Mouse (Mus musculus): ENCODE measurements around the gene Polk. TPM values are rescaled to one million over a fixed set of nuclear protein-coding genes. Genes with fewer than 3 reads are reported as not detected.
A peak's percentile ranks its signal among the peaks of the same experiment; 100 is the strongest.

The Polk gene
- total and polyA plus RNA-seq, 2 experiments from 2014 or later = 3.9 to 8.0 TPM

DNA sequence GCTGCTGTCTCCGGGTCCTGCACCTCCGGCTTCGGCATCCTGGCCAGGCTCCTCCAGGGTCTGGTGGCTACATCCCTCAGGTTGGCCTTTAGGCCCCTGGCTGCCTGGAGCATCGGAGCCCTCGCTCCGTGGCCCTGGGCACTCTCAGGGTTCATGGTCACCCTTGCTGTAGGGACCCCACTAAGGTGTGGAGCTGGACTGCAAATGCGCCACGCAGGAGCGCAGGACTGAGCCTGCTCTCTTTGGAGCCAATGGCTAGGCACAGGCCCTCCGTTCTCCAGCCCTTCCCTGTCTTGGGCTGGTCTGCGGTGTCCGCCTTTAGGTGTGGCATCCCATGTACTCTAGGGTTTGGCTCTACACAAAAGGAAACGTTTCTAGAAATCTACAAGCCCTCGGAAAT lies 71.4 kb downstream of the Polk start, which contains the start of gene Ankdd1b:
Gene Ankdd1b (minus strand): TSS at position 242 of the 400 bp plus-strand sequence.
- Histone ChIP-seq H3K4me1 (ENCODE audit: insufficient read depth) (no peaks in the 10 kb centered on the region), H3K9ac (no peak within 1 kb of the TSS), H3K27ac (ENCODE audit: low read depth, low read length) (no peak within 1 kb of the TSS), H3K4me2 (ENCODE audit: low read depth) (no peak within 1 kb of the TSS), H3K4me3 (ENCODE audit: low read depth, low read length) (no peak within 1 kb of the TSS), H3K9me3 (ENCODE audit: low read length) (no peaks in the 10 kb centered on the region), H3K36me3 (ENCODE audit: insufficient read depth) (no peaks in the 10 kb centered on the region), H3K27me3 (ENCODE audit: insufficient read depth, low read length) (no peaks in the 10 kb centered on the region)
- 94% methylated on average over 14 of the region's 14 CpGs for WGBS
- TF ChIP-seq CTCF (IDR thresholded peaks at IDR 0.05; ENCODE audit: low read depth) = no peak
- no peak for DNase-seq
- no peak for ATAC-seq

DNA sequence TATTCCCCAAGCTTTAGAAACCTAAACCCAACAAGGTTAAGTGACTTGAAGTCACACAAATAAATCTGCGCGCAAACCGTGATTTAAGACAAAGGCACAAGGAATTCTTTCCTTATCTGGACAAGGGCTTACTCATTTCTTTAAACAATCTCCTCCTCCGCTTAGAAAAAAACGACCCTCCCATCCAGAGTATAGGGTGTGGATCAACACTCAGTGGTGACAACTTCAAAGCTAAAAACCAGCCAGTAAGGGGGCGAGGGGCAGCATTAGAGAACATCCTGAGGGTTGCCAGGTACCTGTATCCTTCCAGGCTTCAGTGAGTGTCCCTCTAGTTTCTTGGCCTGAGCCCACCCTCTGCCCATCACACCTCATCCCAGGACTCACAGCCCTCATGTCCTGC lies 71.8 kb downstream of the Polk start:
- WGBS = 90% methylated on average over 6 of the region's 6 CpGs
- H3K27ac ChIP-seq (ENCODE audit: low read depth, low read length) = no peak overlapping the region
- H3K4me3 ChIP-seq (ENCODE audit: low read depth, low read length) = no peak overlapping the region
- no peaks in the 10 kb centered on the region for H3K9me3 ChIP-seq (ENCODE audit: low read length)
- H3K27me3 ChIP-seq (ENCODE audit: insufficient read depth, low read length) = no peaks in the 10 kb centered on the region
- no peak for DNase-seq
- no peak for TF ChIP-seq CTCF (IDR thresholded peaks at IDR 0.05; ENCODE audit: low read depth)
- no peaks in the 10 kb centered on the region for H3K36me3 ChIP-seq (ENCODE audit: insufficient read depth)
- no peak for ATAC-seq
- no peak overlapping the region for H3K4me2 ChIP-seq (ENCODE audit: low read depth)
- no peaks in the 10 kb centered on the region for H3K4me1 ChIP-seq (ENCODE audit: insufficient read depth)
- no peak overlapping the region for H3K9ac ChIP-seq

DNA sequence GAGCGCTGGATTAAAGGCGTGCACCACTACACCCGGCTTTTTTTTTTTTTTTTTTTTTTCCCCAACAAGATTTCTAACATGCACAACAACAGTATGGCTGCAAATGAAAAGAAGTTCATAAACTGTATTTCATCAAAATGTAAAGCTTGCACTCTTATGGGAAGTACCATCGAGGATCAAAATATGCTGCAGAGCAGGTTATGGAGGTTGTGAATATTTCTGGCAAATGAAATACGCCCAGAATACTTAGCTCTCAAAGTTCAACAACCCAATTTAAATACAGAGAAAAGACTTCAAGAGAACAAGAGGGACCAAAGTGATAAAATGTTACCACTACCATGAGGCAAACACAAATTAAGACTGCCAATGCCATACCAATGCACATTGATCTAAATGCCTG lies 73.7 kb downstream of the Polk start:
- Histone ChIP-seq H3K36me3 (ENCODE audit: insufficient read depth) (no peaks in the 10 kb centered on the region), H3K9me3 (ENCODE audit: low read length) (no peaks in the 10 kb centered on the region), H3K4me3 (ENCODE audit: low read depth, low read length) (no peak overlapping the region), H3K9ac (no peak overlapping the region), H3K4me1 (ENCODE audit: insufficient read depth) (no peaks in the 10 kb centered on the region), H3K27ac (ENCODE audit: low read depth, low read length) (no peak overlapping the region), H3K4me2 (ENCODE audit: low read depth) (no peak overlapping the region), H3K27me3 (ENCODE audit: insufficient read depth, low read length) (no peaks in the 10 kb centered on the region)
- DNase-seq = no peak
- WGBS = 92% methylated on average over 5 of the region's 5 CpGs
- ATAC-seq = no peak
- TF ChIP-seq CTCF (IDR thresholded peaks at IDR 0.05; ENCODE audit: low read depth) = no peak

DNA sequence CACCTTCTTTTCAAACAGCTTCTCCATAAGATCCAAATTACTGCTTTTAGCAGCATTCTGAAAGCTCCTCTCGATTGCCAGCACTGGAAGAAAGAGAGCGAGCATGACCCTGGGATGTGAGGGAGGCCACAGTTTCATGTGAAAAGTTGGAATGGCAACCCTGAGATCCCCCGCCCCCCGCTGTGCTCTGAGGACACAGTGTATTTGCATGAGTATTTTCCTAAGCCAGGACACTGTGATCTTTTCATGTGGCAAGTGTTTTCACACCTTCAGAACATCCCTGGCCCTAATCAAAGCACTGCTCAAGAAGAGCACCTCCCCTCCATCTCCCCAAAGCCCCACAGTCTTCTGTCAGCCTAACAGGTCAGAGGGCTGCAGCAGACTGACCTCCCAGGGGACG lies 77.1 kb downstream of the Polk start:
- H3K27me3 ChIP-seq (ENCODE audit: insufficient read depth, low read length) = no peaks in the 10 kb centered on the region
- H3K4me2 ChIP-seq (ENCODE audit: low read depth) = no peak overlapping the region
- no peak overlapping the region for H3K9ac ChIP-seq
- no peaks in the 10 kb centered on the region for H3K4me1 ChIP-seq (ENCODE audit: insufficient read depth)
- 65% methylated on average over 5 of the region's 5 CpGs for WGBS
- DNase-seq (no peak), ATAC-seq (peak; percentile 20; the same call in 1 of the 2 replicates)
- no peaks in the 10 kb centered on the region for H3K36me3 ChIP-seq (ENCODE audit: insufficient read depth)
- H3K4me3 ChIP-seq (ENCODE audit: low read depth, low read length) = no peak overlapping the region
- no peak for TF ChIP-seq CTCF (IDR thresholded peaks at IDR 0.05; ENCODE audit: low read depth)
- H3K27ac ChIP-seq (ENCODE audit: low read depth, low read length) = no peak overlapping the region
- no peaks in the 10 kb centered on the region for H3K9me3 ChIP-seq (ENCODE audit: low read length)

DNA sequence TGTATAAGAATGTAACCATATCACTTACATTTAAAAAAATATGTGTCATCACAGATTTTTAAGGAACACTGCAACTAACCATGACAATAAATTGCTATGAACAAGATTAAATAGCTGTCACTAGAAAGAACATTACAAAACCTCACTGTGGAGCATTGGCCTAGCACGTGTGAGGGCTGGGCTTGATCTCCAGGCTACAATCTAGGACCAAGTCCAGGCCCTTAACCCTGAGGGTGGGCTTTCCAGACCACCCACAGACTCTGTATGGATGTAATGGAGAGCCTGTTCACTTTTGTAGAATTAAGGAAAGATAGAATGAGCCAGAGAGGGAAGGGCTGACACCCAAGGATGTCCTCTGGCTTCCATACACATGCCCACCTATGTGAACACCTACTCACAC lies 79.7 kb downstream of the Polk start:
- no peak for TF ChIP-seq CTCF (IDR thresholded peaks at IDR 0.05; ENCODE audit: low read depth)
- Histone ChIP-seq H3K9me3 (ENCODE audit: low read length) (no peaks in the 10 kb centered on the region), H3K4me2 (ENCODE audit: low read depth) (no peak overlapping the region), H3K9ac (no peak overlapping the region), H3K27ac (ENCODE audit: low read depth, low read length) (no peak overlapping the region), H3K36me3 (ENCODE audit: insufficient read depth) (no peaks in the 10 kb centered on the region), H3K4me3 (ENCODE audit: low read depth, low read length) (no peak overlapping the region), H3K27me3 (ENCODE audit: insufficient read depth, low read length) (no peaks in the 10 kb centered on the region), H3K4me1 (ENCODE audit: insufficient read depth) (no peaks in the 10 kb centered on the region)
- DNase-seq (no peak), ATAC-seq (no peak)
- WGBS = 67% methylated on average over 1 of the region's 1 CpGs

DNA sequence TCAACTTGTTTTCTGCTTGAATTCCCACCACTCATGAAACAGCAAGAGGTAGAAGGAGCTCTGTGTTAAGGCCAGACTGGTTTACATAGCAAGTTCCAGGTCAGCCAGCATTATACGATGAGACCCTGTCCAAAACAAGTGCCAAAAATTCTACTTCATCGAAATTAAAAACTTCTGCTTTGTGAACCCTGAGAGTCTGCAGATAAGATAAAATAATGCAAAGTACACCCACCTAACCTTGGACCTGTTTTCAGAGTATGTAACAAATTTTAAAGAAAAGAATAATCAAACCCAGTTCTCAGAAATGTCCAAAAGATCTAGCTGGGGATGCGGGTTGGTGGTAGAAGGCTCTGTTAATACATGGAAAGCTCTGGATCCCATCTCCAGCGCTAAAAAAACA lies 83.8 kb downstream of the Polk start:
- no peak for TF ChIP-seq CTCF (IDR thresholded peaks at IDR 0.05; ENCODE audit: low read depth)

DNA sequence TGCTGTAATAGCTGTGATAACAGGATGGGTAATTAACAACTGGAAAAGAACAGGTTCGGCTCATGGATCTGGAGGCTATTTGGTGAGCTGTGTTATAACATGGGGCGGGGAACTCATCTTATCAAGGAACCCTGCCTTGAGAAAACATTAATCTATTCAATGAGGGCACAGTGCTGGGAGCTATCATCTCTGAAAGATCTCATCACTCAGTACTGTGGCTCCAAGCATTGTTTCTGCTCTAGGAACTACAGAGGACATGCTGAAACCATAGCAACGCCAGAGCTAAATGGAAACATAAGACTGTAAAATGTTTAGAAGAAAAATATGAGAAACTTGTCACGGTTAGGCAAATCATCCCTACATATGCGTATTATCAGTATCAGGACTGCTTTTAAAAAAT lies 84.4 kb downstream of the Polk start:
- 73% methylated on average over 5 of the region's 5 CpGs for WGBS
- no peaks in the 10 kb centered on the region for H3K27me3 ChIP-seq (ENCODE audit: insufficient read depth, low read length)
- H3K27ac ChIP-seq (ENCODE audit: low read depth, low read length) = no peak overlapping the region
- ATAC-seq = peak; percentile 58; the same call in 1 of the 2 replicates
- no peak overlapping the region for H3K4me3 ChIP-seq (ENCODE audit: low read depth, low read length)
- no peak overlapping the region for H3K9ac ChIP-seq
- no peaks in the 10 kb centered on the region for H3K4me1 ChIP-seq (ENCODE audit: insufficient read depth)
- no peaks in the 10 kb centered on the region for H3K9me3 ChIP-seq (ENCODE audit: low read length)
- DNase-seq = peak; percentile 33
- H3K4me2 ChIP-seq (ENCODE audit: low read depth) = no peak overlapping the region
- TF ChIP-seq CTCF (IDR thresholded peaks at IDR 0.05; ENCODE audit: low read depth) = no peak
- H3K36me3 ChIP-seq (ENCODE audit: insufficient read depth) = no peaks in the 10 kb centered on the region

More for the DNA sequence above, 83.8 kb downstream of the Polk start:
- H3K4me3 ChIP-seq (ENCODE audit: low read depth, low read length) = no peak overlapping the region
- H3K4me2 ChIP-seq (ENCODE audit: low read depth) = no peak overlapping the region
- ATAC-seq (no peak), DNase-seq (no peak)
- no peaks in the 10 kb centered on the region for H3K9me3 ChIP-seq (ENCODE audit: low read length)
- WGBS = 89% methylated on average over 4 of the region's 4 CpGs
- H3K9ac ChIP-seq = no peak overlapping the region
- H3K4me1 ChIP-seq (ENCODE audit: insufficient read depth) = no peaks in the 10 kb centered on the region
- no peaks in the 10 kb centered on the region for H3K27me3 ChIP-seq (ENCODE audit: insufficient read depth, low read length)
- no peak overlapping the region for H3K27ac ChIP-seq (ENCODE audit: low read depth, low read length)
- H3K36me3 ChIP-seq (ENCODE audit: insufficient read depth) = no peaks in the 10 kb centered on the region

DNA sequence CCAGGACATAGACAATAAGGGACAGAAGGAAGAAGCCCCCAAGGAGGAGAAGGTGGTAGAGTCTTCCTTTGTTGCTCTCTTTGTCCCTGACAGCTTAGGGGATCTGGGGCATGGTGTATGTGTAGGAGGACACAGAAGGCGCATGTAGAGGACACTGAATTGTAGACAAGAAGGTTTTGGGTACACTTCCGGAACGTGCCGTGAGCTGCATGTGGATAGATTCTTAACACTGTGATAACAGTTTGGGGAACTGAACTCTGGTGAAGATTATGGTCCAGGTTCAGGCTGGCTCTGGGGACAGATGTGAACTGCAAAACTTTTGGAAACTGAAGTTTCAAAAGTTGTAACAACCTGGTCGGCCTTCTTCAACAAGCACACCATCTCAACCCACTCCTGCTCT lies 84.8 kb downstream of the Polk start:
- ATAC-seq = no peak
- WGBS = 93% methylated on average over 5 of the region's 5 CpGs
- no peak for TF ChIP-seq CTCF (IDR thresholded peaks at IDR 0.05; ENCODE audit: low read depth)

More for the DNA sequence above, 84.8 kb downstream of the Polk start:
- no peaks in the 10 kb centered on the region for H3K36me3 ChIP-seq (ENCODE audit: insufficient read depth)
- H3K4me1 ChIP-seq (ENCODE audit: insufficient read depth) = no peaks in the 10 kb centered on the region
- DNase-seq = no peak
- no peaks in the 10 kb centered on the region for H3K27me3 ChIP-seq (ENCODE audit: insufficient read depth, low read length)
- H3K4me2 ChIP-seq (ENCODE audit: low read depth) = no peak overlapping the region
- no peak overlapping the region for H3K27ac ChIP-seq (ENCODE audit: low read depth, low read length)
- H3K4me3 ChIP-seq (ENCODE audit: low read depth, low read length) = no peak overlapping the region
- no peak overlapping the region for H3K9ac ChIP-seq
- H3K9me3 ChIP-seq (ENCODE audit: low read length) = no peaks in the 10 kb centered on the region

Data from forebrain, postnatal 0 days (tissue).